Mouse (Mus musculus): ENCODE measurements around the gene Shmt1. TPM values are rescaled to one million over a fixed set of nuclear protein-coding genes. Genes with fewer than 3 reads are reported as not detected.

Gene Shmt1
- polyA plus RNA-seq, 1 experiment = 6.6 TPM

DNA sequence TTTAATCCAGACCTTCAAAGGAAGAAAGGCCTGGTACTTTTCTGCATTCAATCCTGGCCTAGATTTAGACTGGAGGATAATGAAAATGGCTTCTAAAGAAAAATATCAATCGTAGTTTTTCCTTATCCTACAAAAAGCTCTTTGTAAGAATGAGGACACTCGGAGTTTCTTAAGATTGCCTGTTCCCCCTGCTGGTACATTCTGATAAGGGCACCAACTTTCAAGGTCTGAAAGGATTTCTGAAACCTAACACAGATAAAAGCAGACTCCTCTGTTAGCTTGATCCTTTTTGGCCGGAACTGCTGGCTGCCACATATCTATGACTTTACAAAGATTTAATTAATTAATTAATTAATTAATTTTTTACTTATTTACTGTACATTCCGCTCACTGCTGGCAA is 44.5 kb downstream of the Shmt1 start:
- H3K36me3 ChIP-seq (ENCODE audit: control insufficient read depth, insufficient read depth) = no peaks in the 10 kb centered on the region
- H3K79me2 ChIP-seq (ENCODE audit: control insufficient read depth, insufficient read depth) = peaks cover 24% of the 10 kb centered on the region
- no peak overlapping the region for H3K4me3 ChIP-seq
- no peak overlapping the region for H3K4me2 ChIP-seq (ENCODE audit: low read depth)
- no peak overlapping the region for H3ac ChIP-seq (ENCODE audit: control insufficient read depth, insufficient read length)
- TF ChIP-seq POLR2AphosphoS2 (IDR thresholded peaks at IDR 0.05; ENCODE audit: insufficient read length, low read depth) = no peak
- TF ChIP-seq USF1 (IDR thresholded peaks at IDR 0.05; ENCODE audit: low read depth) = no peak
- TF ChIP-seq MYOG (IDR thresholded peaks at IDR 0.05; ENCODE audit: control insufficient read depth in 1 of 3, insufficient read depth in 1 of 3, insufficient read length in 2 of 3, low read depth in 2 of 3) = no peak
- no peak for TF ChIP-seq POLR2A (IDR thresholded peaks at IDR 0.05; ENCODE audit: insufficient read length, low read depth)
- no peak for TF ChIP-seq MYOD1 (IDR thresholded peaks at IDR 0.05; ENCODE audit: control insufficient read depth in 1 of 3, insufficient read length in 2 of 3, low read depth in 2 of 3)
- no peak for TF ChIP-seq CEBPB (IDR thresholded peaks at IDR 0.05; ENCODE audit: insufficient read depth, poor library complexity, severe bottlenecking)
- no peak for TF ChIP-seq REST (IDR thresholded peaks at IDR 0.05; ENCODE audit: insufficient read depth, insufficient read length)
- H3K27me3 ChIP-seq (ENCODE audit: control insufficient read depth, insufficient read depth, insufficient read length) = no peaks in the 10 kb centered on the region

DNA sequence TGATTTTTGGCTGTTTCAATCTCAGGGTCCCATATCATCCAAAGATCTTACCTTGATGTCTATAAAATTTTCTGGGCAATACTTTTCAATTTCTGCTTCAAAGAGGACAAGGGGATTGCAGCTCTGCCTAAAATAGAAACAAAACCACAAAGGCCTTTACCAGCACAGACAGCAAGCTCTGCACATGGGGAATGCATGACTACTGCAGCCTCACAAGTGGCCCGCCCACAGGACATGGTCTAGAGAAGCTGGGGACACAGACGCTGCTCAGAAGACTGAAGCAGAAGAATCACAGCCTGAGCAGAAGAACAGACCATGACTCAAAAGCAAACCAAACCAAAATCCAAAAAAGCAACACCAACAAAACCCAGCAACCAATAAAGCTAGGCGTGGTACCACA is 49.8 kb downstream of the Shmt1 start:
- no peak overlapping the region for H3ac ChIP-seq (ENCODE audit: control insufficient read depth, insufficient read length)
- peaks cover 13% of the 10 kb centered on the region for H3K36me3 ChIP-seq (ENCODE audit: control insufficient read depth, insufficient read depth)
- H3K79me2 ChIP-seq (ENCODE audit: control insufficient read depth, insufficient read depth) = no peaks in the 10 kb centered on the region
- no peak overlapping the region for H3K4me3 ChIP-seq
- no peaks in the 10 kb centered on the region for H3K27me3 ChIP-seq (ENCODE audit: control insufficient read depth, insufficient read depth, insufficient read length)
- no peak overlapping the region for H3K4me2 ChIP-seq (ENCODE audit: low read depth)
- TF ChIP-seq CEBPB (IDR thresholded peaks at IDR 0.05; ENCODE audit: insufficient read depth, poor library complexity, severe bottlenecking) = no peak
- TF ChIP-seq MYOD1 (IDR thresholded peaks at IDR 0.05; ENCODE audit: control insufficient read depth in 1 of 3, insufficient read length in 2 of 3, low read depth in 2 of 3) = no peak
- TF ChIP-seq REST (IDR thresholded peaks at IDR 0.05; ENCODE audit: insufficient read depth, insufficient read length) = no peak
- no peak for TF ChIP-seq MYOG (IDR thresholded peaks at IDR 0.05; ENCODE audit: control insufficient read depth in 1 of 3, insufficient read depth in 1 of 3, insufficient read length in 2 of 3, low read depth in 2 of 3)
- TF ChIP-seq POLR2A (IDR thresholded peaks at IDR 0.05; ENCODE audit: insufficient read length, low read depth) = no peak
- no peak for TF ChIP-seq TCF12 (IDR thresholded peaks at IDR 0.05; ENCODE audit: insufficient read depth, poor library complexity, severe bottlenecking)
- no peak for TF ChIP-seq TCF3 (IDR thresholded peaks at IDR 0.05; ENCODE audit: insufficient read length, low read depth)
- TF ChIP-seq E2F4 (IDR thresholded peaks at IDR 0.05; ENCODE audit: insufficient read depth) = no peak
- TF ChIP-seq USF1 (IDR thresholded peaks at IDR 0.05; ENCODE audit: low read depth) = no peak
- TF ChIP-seq SRF (IDR thresholded peaks at IDR 0.05; ENCODE audit: control insufficient read depth, insufficient read length, low read depth) = no peak
- no peak for TF ChIP-seq MAX (IDR thresholded peaks at IDR 0.05; ENCODE audit: low read depth)
- TF ChIP-seq POLR2AphosphoS2 (IDR thresholded peaks at IDR 0.05; ENCODE audit: insufficient read length, low read depth) = no peak

DNA sequence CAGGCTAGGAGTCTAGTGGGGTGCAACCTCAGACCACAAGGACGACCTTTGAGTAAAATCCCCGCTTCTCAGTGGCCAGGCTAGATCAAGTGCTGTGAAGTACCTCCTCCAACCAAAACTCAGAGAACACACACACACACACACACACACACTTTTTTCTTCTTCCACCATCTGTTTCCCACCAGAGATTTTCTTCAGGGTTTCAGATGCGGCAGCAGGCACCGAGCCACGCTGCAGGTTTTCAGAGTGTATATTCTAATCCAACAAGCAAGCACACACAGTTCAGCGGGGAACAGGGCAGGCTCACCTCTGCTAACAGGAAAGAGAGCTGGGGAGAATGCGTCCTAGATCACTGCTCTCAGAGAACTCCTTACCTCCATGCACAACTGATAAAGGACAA is 55.9 kb downstream of the Shmt1 start:
- Histone ChIP-seq H3K4me3 (no peak overlapping the region), H3K4me2 (ENCODE audit: low read depth) (no peak overlapping the region), H3ac (ENCODE audit: control insufficient read depth, insufficient read length) (no peak overlapping the region), H3K36me3 (ENCODE audit: control insufficient read depth, insufficient read depth) (peaks cover 28% of the 10 kb centered on the region), H3K79me2 (ENCODE audit: control insufficient read depth, insufficient read depth) (no peaks in the 10 kb centered on the region), H3K27me3 (ENCODE audit: control insufficient read depth, insufficient read depth, insufficient read length) (no peaks in the 10 kb centered on the region)
- TF ChIP-seq USF1 (IDR thresholded peaks at IDR 0.05; ENCODE audit: low read depth) (no peak), SRF (IDR thresholded peaks at IDR 0.05; ENCODE audit: control insufficient read depth, insufficient read length, low read depth) (no peak), TCF3 (IDR thresholded peaks at IDR 0.05; ENCODE audit: insufficient read length, low read depth) (no peak)

DNA sequence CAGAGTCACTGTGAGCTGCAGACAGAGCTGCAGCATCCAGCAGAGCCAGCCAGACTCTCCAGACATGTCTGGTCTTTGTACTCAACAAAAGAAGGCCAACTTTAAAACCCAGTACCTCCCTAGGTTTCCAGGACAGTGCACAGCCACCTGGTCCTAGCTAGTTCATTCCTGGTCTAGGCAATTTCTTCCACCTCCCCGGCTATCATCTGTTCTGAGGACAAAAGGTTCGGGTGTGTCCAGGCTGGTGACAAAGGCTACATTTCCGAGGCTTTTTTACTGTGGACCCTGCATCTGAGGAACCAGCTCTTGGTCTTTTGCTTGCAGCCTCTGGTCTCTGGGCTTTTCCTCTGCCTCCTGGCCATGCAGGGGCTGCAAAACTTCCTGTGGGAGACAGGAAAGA is 71.2 kb downstream of the Shmt1 start:
- H3K4me3 ChIP-seq = no peak overlapping the region
- no peak overlapping the region for H3ac ChIP-seq (ENCODE audit: control insufficient read depth, insufficient read length)
- H3K4me2 ChIP-seq (ENCODE audit: low read depth) = no peak overlapping the region
- H3K36me3 ChIP-seq (ENCODE audit: control insufficient read depth, insufficient read depth) = no peaks in the 10 kb centered on the region
- no peaks in the 10 kb centered on the region for H3K79me2 ChIP-seq (ENCODE audit: control insufficient read depth, insufficient read depth)
- TF ChIP-seq TCF3 (IDR thresholded peaks at IDR 0.05; ENCODE audit: insufficient read length, low read depth) (no peak), MYOD1 (IDR thresholded peaks at IDR 0.05; ENCODE audit: control insufficient read depth in 1 of 3, insufficient read length in 2 of 3, low read depth in 2 of 3) (no peak), MYOG (IDR thresholded peaks at IDR 0.05; ENCODE audit: control insufficient read depth in 1 of 3, insufficient read depth in 1 of 3, insufficient read length in 2 of 3, low read depth in 2 of 3) (no peak), POLR2AphosphoS2 (IDR thresholded peaks at IDR 0.05; ENCODE audit: insufficient read length, low read depth) (no peak), POLR2A (IDR thresholded peaks at IDR 0.05; ENCODE audit: insufficient read length, low read depth) (no peak), CEBPB (IDR thresholded peaks at IDR 0.05; ENCODE audit: insufficient read depth, poor library complexity, severe bottlenecking) (no peak), USF1 (IDR thresholded peaks at IDR 0.05; ENCODE audit: low read depth) (no peak), REST (IDR thresholded peaks at IDR 0.05; ENCODE audit: insufficient read depth, insufficient read length) (no peak), TCF12 (IDR thresholded peaks at IDR 0.05; ENCODE audit: insufficient read depth, poor library complexity, severe bottlenecking) (no peak), SRF (IDR thresholded peaks at IDR 0.05; ENCODE audit: control insufficient read depth, insufficient read length, low read depth) (no peak), MAX (IDR thresholded peaks at IDR 0.05; ENCODE audit: low read depth) (no peak), E2F4 (IDR thresholded peaks at IDR 0.05; ENCODE audit: insufficient read depth) (no peak)
- no peaks in the 10 kb centered on the region for H3K27me3 ChIP-seq (ENCODE audit: control insufficient read depth, insufficient read depth, insufficient read length)

Other genes with a start within 250 kb of the Shmt1 start
- gene Llgl1, start 112.0 kb downstream of the Shmt1 start, polyA plus RNA-seq (2012; fragmentation: generic; extraction: Trizol) = 33.4 TPM
- 247 TPM for gene Flii, start 84.5 kb downstream of the Shmt1 start, polyA plus RNA-seq (2012; fragmentation: generic; extraction: Trizol)
- gene Mief2, start 83.3 kb downstream of the Shmt1 start, polyA plus RNA-seq (2012; fragmentation: generic; extraction: Trizol) = 49.7 TPM
- 5.7 TPM for gene Top3a, start 34.4 kb downstream of the Shmt1 start, polyA plus RNA-seq (2012; fragmentation: generic; extraction: Trizol)
- 9.2 TPM for gene Smcr8, start 34.2 kb downstream of the Shmt1 start, polyA plus RNA-seq (2012; fragmentation: generic; extraction: Trizol)
- 51.2 TPM for gene Dhrs7b, start 18.9 kb upstream of the Shmt1 start, polyA plus RNA-seq (2012; fragmentation: generic; extraction: Trizol)
- 68.7 TPM for gene Tmem11, start 67.6 kb upstream of the Shmt1 start, polyA plus RNA-seq (2012; fragmentation: generic; extraction: Trizol)
- 20.0 TPM for gene Natd1, start 103.0 kb upstream of the Shmt1 start, polyA plus RNA-seq (2012; fragmentation: generic; extraction: Trizol)
- 68.5 TPM for gene Map2k3, start 120.3 kb upstream of the Shmt1 start, polyA plus RNA-seq (2012; fragmentation: generic; extraction: Trizol)
- gene Kcnj12, start 210.8 kb upstream of the Shmt1 start, polyA plus RNA-seq (2012; fragmentation: generic; extraction: Trizol) = 12.5 TPM

Data from myocyte (in vitro differentiated cells).